Mouse (Mus musculus) heart, adult 2 months (tissue): ENCODE results near the gene Cul7.

ENCODE experiments used
- CTCF ChIP-seq: fragments of 200-600 bp; IDR thresholded peaks from 2 replicates; pipeline ENCODE4 v1.8.1; 2022; ENCODE audit warnings: antibody characterized with exemption, mild to moderate bottlenecking, moderate library complexity
- POLR2A ChIP-seq: fragments of 200-500 bp; IDR thresholded peaks from 2 replicates; pipeline ENCODE4 v1.6.1; 2011; ENCODE audit warnings: mild to moderate bottlenecking, low read depth, low read length, control low read depth; ENCODE audit not compliant: insufficient read depth

GRCm38 (mm10) chr17:46628791-46629684 is 21.1 kb upstream of the Cul7 start, which contains the start of gene Ptk7:
- no peak for TF ChIP-seq CTCF
- TF ChIP-seq POLR2A: no peak
